Mouse (Mus musculus): Measurements from ENCODE around the gene Lrtm2. TPM values are rescaled to one million over a fixed set of nuclear protein-coding genes. Genes with fewer than 3 reads are reported as not detected.

Lrtm2 gene
- polyA plus RNA-seq, 1 experiment from 2014 or later = not detected

- ATAC-seq (ENCODE audit: low FRiP score) = no peak
- 69% methylated on average over 7 of the region's 7 CpGs for WGBS
- H3K36me3 ChIP-seq (ENCODE audit: control insufficient read depth, insufficient read depth, low read length) = no peaks in the 10 kb centered on the region
Measured at GRCm38 (mm10) chr6:119314751-119315476, 15.7 kb downstream of the Lrtm2 start.

GRCm38 (mm10) chr6:119313588-119314375 is 16.8 kb downstream of the Lrtm2 start:
- Histone ChIP-seq H3K4me3 (ENCODE audit: low read depth, low read length) (no peak overlapping the region), H3K4me1 (ENCODE audit: control insufficient read depth, insufficient read depth, low read length) (no peaks in the 10 kb centered on the region), H3K9ac (ENCODE audit: low read length) (no peak overlapping the region), H3K27me3 (ENCODE audit: control insufficient read depth, insufficient read depth, low read length) (no peaks in the 10 kb centered on the region), H3K27ac (ENCODE audit: low read depth, low read length) (no peak overlapping the region), H3K36me3 (ENCODE audit: control insufficient read depth, insufficient read depth, low read length) (no peaks in the 10 kb centered on the region), H3K4me2 (no peak overlapping the region), H3K9me3 (ENCODE audit: control insufficient read depth, low read length) (no peaks in the 10 kb centered on the region)
- ATAC-seq (ENCODE audit: low FRiP score) = 0 out of 2 replicates have a peak, but pooled peaks have one; percentile 44
- DNase-seq (ENCODE audit: low spot score, missing footprints) = no peak
- WGBS = 67% methylated on average over 14 of the region's 14 CpGs

More at GRCm38 (mm10) chr6:119314751-119315476, 15.7 kb downstream of the Lrtm2 start:
- Histone ChIP-seq H3K9ac (ENCODE audit: low read length) (no peak overlapping the region), H3K4me2 (no peak overlapping the region), H3K27ac (ENCODE audit: low read depth, low read length) (no peak overlapping the region), H3K9me3 (ENCODE audit: control insufficient read depth, low read length) (no peaks in the 10 kb centered on the region; the same call in 1 of the 2 replicates), H3K4me3 (ENCODE audit: low read depth, low read length) (no peak overlapping the region), H3K4me1 (ENCODE audit: control insufficient read depth, insufficient read depth, low read length) (no peaks in the 10 kb centered on the region), H3K27me3 (ENCODE audit: control insufficient read depth, insufficient read depth, low read length) (no peaks in the 10 kb centered on the region)
- no peak for DNase-seq (ENCODE audit: low spot score, missing footprints)

- Histone ChIP-seq H3K27me3 (ENCODE audit: control insufficient read depth, insufficient read depth, low read length) (no peaks in the 10 kb centered on the region), H3K9ac (ENCODE audit: low read length) (no peak overlapping the region), H3K9me3 (ENCODE audit: control insufficient read depth, low read length) (no peaks in the 10 kb centered on the region), H3K27ac (ENCODE audit: low read depth, low read length) (no peak overlapping the region), H3K4me3 (ENCODE audit: low read depth, low read length) (no peak overlapping the region), H3K4me2 (no peak overlapping the region), H3K4me1 (ENCODE audit: control insufficient read depth, insufficient read depth, low read length) (no peaks in the 10 kb centered on the region), H3K36me3 (ENCODE audit: control insufficient read depth, insufficient read depth, low read length) (no peaks in the 10 kb centered on the region)
- WGBS = 76% methylated on average over 3 of the region's 3 CpGs
- DNase-seq (ENCODE audit: low spot score, missing footprints) (no peak), ATAC-seq (ENCODE audit: low FRiP score) (no peak)
Measured at GRCm38 (mm10) chr6:119313096-119313495, 17.5 kb downstream of the Lrtm2 start.

- DNase-seq (ENCODE audit: low spot score, missing footprints) (no peak), ATAC-seq (ENCODE audit: low FRiP score) (no peak)
- Histone ChIP-seq H3K9me3 (ENCODE audit: control insufficient read depth, low read length) (no peaks in the 10 kb centered on the region), H3K36me3 (ENCODE audit: control insufficient read depth, insufficient read depth, low read length) (no peaks in the 10 kb centered on the region), H3K27me3 (ENCODE audit: control insufficient read depth, insufficient read depth, low read length) (no peaks in the 10 kb centered on the region), H3K9ac (ENCODE audit: low read length) (no peak overlapping the region), H3K4me3 (ENCODE audit: low read depth, low read length) (no peak overlapping the region), H3K4me2 (no peak overlapping the region), H3K27ac (ENCODE audit: low read depth, low read length) (no peak overlapping the region), H3K4me1 (ENCODE audit: control insufficient read depth, insufficient read depth, low read length) (no peaks in the 10 kb centered on the region)
- WGBS = 83% methylated on average over 6 of the region's 6 CpGs
Measured at GRCm38 (mm10) chr6:119312381-119312780, 18.2 kb downstream of the Lrtm2 start.

GRCm38 (mm10) chr6:119310176-119310575 is 20.4 kb downstream of the Lrtm2 start:
- H3K4me2 ChIP-seq = no peak overlapping the region
- H3K9me3 ChIP-seq (ENCODE audit: control insufficient read depth, low read length) = no peaks in the 10 kb centered on the region
- WGBS = 69% methylated on average over 9 of the region's 9 CpGs
- DNase-seq (ENCODE audit: low spot score, missing footprints) (no peak), ATAC-seq (ENCODE audit: low FRiP score) (no peak)
- H3K27ac ChIP-seq (ENCODE audit: low read depth, low read length) = no peak overlapping the region
- H3K36me3 ChIP-seq (ENCODE audit: control insufficient read depth, insufficient read depth, low read length) = no peaks in the 10 kb centered on the region
- no peaks in the 10 kb centered on the region for H3K4me1 ChIP-seq (ENCODE audit: control insufficient read depth, insufficient read depth, low read length)
- no peaks in the 10 kb centered on the region for H3K27me3 ChIP-seq (ENCODE audit: control insufficient read depth, insufficient read depth, low read length)
- no peak overlapping the region for H3K4me3 ChIP-seq (ENCODE audit: low read depth, low read length)
- no peak overlapping the region for H3K9ac ChIP-seq (ENCODE audit: low read length)

GRCm38 (mm10) chr6:119307867-119308413 is 22.6 kb downstream of the Lrtm2 start:
- Histone ChIP-seq H3K4me2 (no peak overlapping the region), H3K27ac (ENCODE audit: low read depth, low read length) (no peak overlapping the region), H3K9me3 (ENCODE audit: control insufficient read depth, low read length) (no peaks in the 10 kb centered on the region), H3K9ac (ENCODE audit: low read length) (no peak overlapping the region), H3K36me3 (ENCODE audit: control insufficient read depth, insufficient read depth, low read length) (no peaks in the 10 kb centered on the region), H3K4me3 (ENCODE audit: low read depth, low read length) (no peak overlapping the region), H3K27me3 (ENCODE audit: control insufficient read depth, insufficient read depth, low read length) (no peaks in the 10 kb centered on the region), H3K4me1 (ENCODE audit: control insufficient read depth, insufficient read depth, low read length) (no peaks in the 10 kb centered on the region)
- WGBS = 49% methylated on average over 10 of the region's 10 CpGs
- no peak for ATAC-seq (ENCODE audit: low FRiP score)
- no peak for DNase-seq (ENCODE audit: low spot score, missing footprints)

- DNase-seq (ENCODE audit: low spot score, missing footprints) (no peak), ATAC-seq (ENCODE audit: low FRiP score) (no peak)
- Histone ChIP-seq H3K27me3 (ENCODE audit: control insufficient read depth, insufficient read depth, low read length) (no peaks in the 10 kb centered on the region), H3K27ac (ENCODE audit: low read depth, low read length) (no peak overlapping the region), H3K4me2 (no peak overlapping the region), H3K4me1 (ENCODE audit: control insufficient read depth, insufficient read depth, low read length) (no peaks in the 10 kb centered on the region), H3K9ac (ENCODE audit: low read length) (no peak overlapping the region), H3K9me3 (ENCODE audit: control insufficient read depth, low read length) (no peaks in the 10 kb centered on the region), H3K36me3 (ENCODE audit: control insufficient read depth, insufficient read depth, low read length) (no peaks in the 10 kb centered on the region), H3K4me3 (ENCODE audit: low read depth, low read length) (no peak overlapping the region)
- 92% methylated on average over 6 of the region's 6 CpGs for WGBS
Measured at GRCm38 (mm10) chr6:119303331-119303730, 27.2 kb downstream of the Lrtm2 start.

GRCm38 (mm10) chr6:119301310-119301709 is 29.3 kb downstream of the Lrtm2 start:
- H3K9me3 ChIP-seq (ENCODE audit: control insufficient read depth, low read length) = no peaks in the 10 kb centered on the region
- no peaks in the 10 kb centered on the region for H3K36me3 ChIP-seq (ENCODE audit: control insufficient read depth, insufficient read depth, low read length)
- no peak for ATAC-seq (ENCODE audit: low FRiP score)
- H3K4me3 ChIP-seq (ENCODE audit: low read depth, low read length) = no peak overlapping the region
- no peak overlapping the region for H3K4me2 ChIP-seq
- 88% methylated on average over 3 of the region's 3 CpGs for WGBS
- H3K27ac ChIP-seq (ENCODE audit: low read depth, low read length) = no peak overlapping the region
- DNase-seq (ENCODE audit: low spot score, missing footprints) = no peak
- H3K9ac ChIP-seq (ENCODE audit: low read length) = no peak overlapping the region
- H3K4me1 ChIP-seq (ENCODE audit: control insufficient read depth, insufficient read depth, low read length) = no peaks in the 10 kb centered on the region
- H3K27me3 ChIP-seq (ENCODE audit: control insufficient read depth, insufficient read depth, low read length) = no peaks in the 10 kb centered on the region

- H3K9me3 ChIP-seq (ENCODE audit: control insufficient read depth, low read length) = no peaks in the 10 kb centered on the region
- H3K27ac ChIP-seq (ENCODE audit: low read depth, low read length) = no peak overlapping the region
- 84% methylated on average over 9 of the region's 9 CpGs for WGBS
- no peaks in the 10 kb centered on the region for H3K4me1 ChIP-seq (ENCODE audit: control insufficient read depth, insufficient read depth, low read length)
- no peak for ATAC-seq (ENCODE audit: low FRiP score)
- no peaks in the 10 kb centered on the region for H3K36me3 ChIP-seq (ENCODE audit: control insufficient read depth, insufficient read depth, low read length)
- H3K4me3 ChIP-seq (ENCODE audit: low read depth, low read length) = no peak overlapping the region
- 0 out of 2 replicates have a peak, but pooled peaks cover 2% of the 10 kb centered on the region for H3K27me3 ChIP-seq (ENCODE audit: control insufficient read depth, insufficient read depth, low read length)
- no peak overlapping the region for H3K9ac ChIP-seq (ENCODE audit: low read length)
- no peak for DNase-seq (ENCODE audit: low spot score, missing footprints)
- no peak overlapping the region for H3K4me2 ChIP-seq
Measured at GRCm38 (mm10) chr6:119280761-119281160, 49.8 kb downstream of the Lrtm2 start.
